Mouse (Mus musculus) thymus, adult 2 months (tissue): Measurements from ENCODE around the gene Tanc1. TPM values are rescaled to one million over a fixed set of nuclear protein-coding genes. Genes with fewer than 3 reads are reported as not detected.

Source experiments
- DNase-seq: peaks from one replicate; pipeline ENCODE4 v3.0.0; 2021
- H3K27ac ChIP-seq: fragments of 200-500 bp; 2 replicates; pipeline ENCODE4 v1.5.1; 2012; ENCODE audit warnings: low read length, control low read depth; ENCODE audit not compliant: control insufficient read depth, insufficient read depth
- H3K27me3 ChIP-seq: fragments of 200-500 bp; 2 replicates; pipeline ENCODE4 v1.6.1; 2012; ENCODE audit warnings: mild to moderate bottlenecking, low read length, moderate library complexity, mixed read lengths; ENCODE audit not compliant: control insufficient read depth, insufficient read depth
- H3K36me3 ChIP-seq: fragments of 200-500 bp; 2 replicates; pipeline ENCODE4 v1.6.1; 2012; ENCODE audit warnings: mild to moderate bottlenecking, low read length, moderate library complexity; ENCODE audit not compliant: control insufficient read depth, insufficient read depth
- H3K4me1 ChIP-seq: fragments of 200-500 bp; replicated peaks from 2 replicates; pipeline ENCODE4 v1.6.1; 2012; ENCODE audit warnings: low read length; ENCODE audit not compliant: control insufficient read depth, insufficient read depth
- H3K4me3 ChIP-seq: fragments of 200-500 bp; 2 replicates; pipeline ENCODE4 v1.5.1; 2012; ENCODE audit warnings: mild to moderate bottlenecking, low read length, control low read depth, moderate library complexity; ENCODE audit not compliant: control insufficient read depth, insufficient read depth
- CTCF ChIP-seq: fragments of 200-500 bp; IDR thresholded peaks from 2 replicates; pipeline ENCODE4 v1.5.1; 2012; ENCODE audit warnings: mild to moderate bottlenecking, control low read depth, low read length, moderate library complexity, borderline replicate concordance; ENCODE audit not compliant: control insufficient read depth, poor library complexity, insufficient read depth; ENCODE audit errors: extremely low read depth
- POLR2A ChIP-seq: fragments of 200-500 bp; IDR thresholded peaks from 2 replicates; pipeline ENCODE4 v1.6.1; 2012; ENCODE audit warnings: mild to moderate bottlenecking, low read length, control low read depth, moderate library complexity; ENCODE audit not compliant: control insufficient read depth, poor library complexity, insufficient read depth; ENCODE audit errors: extremely low read depth
- WGBS: fragments of 180-500 bp; shearing (Covaris S2); methylation state at CpG from one replicate; pipeline ENCODE4 v1.1.7; 2018; 5-methylcytosine and 5-hydroxymethylcytosine counted together
- polyA plus RNA-seq: library from polyadenylated mRNA; depleted of rRNA; stranded (reverse); fragments of >200 nt; gene quantifications from 2 replicates; pipeline ENCODE4 v1.2.3, GENCODE M21; 2012

Tanc1 gene
- polyA plus RNA-seq, 1 experiment: 7.3 TPM

DNA sequence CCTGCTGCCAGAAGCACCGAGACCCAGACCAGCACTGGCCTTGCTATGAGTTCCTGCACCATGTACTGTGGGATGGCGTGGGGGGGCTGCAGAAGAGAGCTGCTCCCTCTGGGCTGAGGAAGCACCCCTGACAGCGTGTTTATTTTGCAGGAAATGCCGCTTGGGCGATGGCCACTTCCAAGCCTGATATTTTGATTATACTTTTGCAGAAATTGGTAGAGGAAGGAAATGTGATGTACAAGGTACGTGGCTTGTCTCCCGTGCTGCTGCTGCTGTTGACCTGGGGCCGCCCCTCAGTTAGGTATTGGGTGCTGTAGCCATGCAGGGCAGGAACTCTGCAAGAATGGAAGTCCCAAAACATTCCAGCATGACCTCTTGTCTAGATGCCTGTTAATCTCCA lies 227.0 kb downstream of the Tanc1 start:
- peaks cover 4% of the 10 kb centered on the region; the same call in 1 of the 2 replicates for H3K4me1 ChIP-seq
- no peaks in the 10 kb centered on the region for H3K27me3 ChIP-seq
- H3K36me3 ChIP-seq: no peaks in the 10 kb centered on the region; the same call in 1 of the 2 replicates
- H3K27ac ChIP-seq: no peak overlapping the region
- H3K4me3 ChIP-seq: no peak overlapping the region
- WGBS: 84% methylated on average over 8 of the region's 8 CpGs
- DNase-seq: no peak
- TF ChIP-seq CTCF (no peak), POLR2A (no peak)

DNA sequence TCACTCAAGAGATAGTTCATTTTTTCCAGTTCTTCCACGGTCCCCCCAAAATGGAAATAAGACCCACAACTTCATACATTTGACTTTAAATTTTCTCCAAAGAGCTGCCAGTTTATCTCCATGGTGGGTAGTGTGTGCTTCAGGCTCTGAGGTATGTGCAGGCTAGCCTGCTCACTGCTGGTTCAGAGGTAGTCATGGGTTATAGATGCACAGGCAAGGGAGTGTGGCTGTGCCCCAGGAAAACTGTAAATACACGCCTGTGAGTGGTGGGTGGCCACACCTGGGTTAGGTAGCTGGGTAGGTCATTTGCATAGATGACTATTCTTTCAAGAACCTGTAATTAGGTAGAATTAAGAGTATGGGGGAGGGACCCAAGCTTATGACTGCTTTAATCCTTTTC lies 227.9 kb downstream of the Tanc1 start:
- Histone ChIP-seq H3K4me3 (no peak overlapping the region), H3K27ac (no peak overlapping the region), H3K27me3 (no peaks in the 10 kb centered on the region), H3K4me1 (peaks cover 4% of the 10 kb centered on the region; the same call in 1 of the 2 replicates), H3K36me3 (no peaks in the 10 kb centered on the region; the same call in 1 of the 2 replicates)
- WGBS: 79% methylated on average over 2 of the region's 2 CpGs
- TF ChIP-seq CTCF (no peak), POLR2A (no peak)
- DNase-seq: no peak

DNA sequence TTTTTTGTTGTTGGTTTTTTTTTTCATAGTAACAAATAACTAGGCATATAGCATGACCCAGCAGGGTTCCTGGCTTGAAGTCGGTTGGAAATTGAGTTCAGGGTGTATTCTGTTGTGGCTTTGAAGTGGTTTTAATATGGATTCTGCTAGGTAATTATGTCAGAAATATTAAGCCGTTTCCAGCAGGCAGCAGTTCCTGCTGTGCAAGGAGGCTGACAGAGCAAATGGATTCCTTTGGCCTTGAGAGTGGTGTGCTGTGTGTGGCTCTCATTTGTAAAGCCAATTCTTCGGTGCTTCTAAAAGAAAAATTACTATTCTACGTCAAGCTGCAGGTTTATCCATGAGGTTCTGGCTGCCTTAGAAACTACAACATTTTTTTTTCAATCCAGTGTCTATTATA lies 228.3 kb downstream of the Tanc1 start:
- WGBS: 50% methylated on average over 4 of the region's 4 CpGs
- TF ChIP-seq POLR2A: no peak
- TF ChIP-seq CTCF: no peak
- Histone ChIP-seq H3K36me3 (no peaks in the 10 kb centered on the region; the same call in 1 of the 2 replicates), H3K27me3 (no peaks in the 10 kb centered on the region), H3K4me3 (no peak overlapping the region), H3K27ac (no peak overlapping the region), H3K4me1 (peaks cover 4% of the 10 kb centered on the region; the same call in 1 of the 2 replicates)
- DNase-seq: no peak

DNA sequence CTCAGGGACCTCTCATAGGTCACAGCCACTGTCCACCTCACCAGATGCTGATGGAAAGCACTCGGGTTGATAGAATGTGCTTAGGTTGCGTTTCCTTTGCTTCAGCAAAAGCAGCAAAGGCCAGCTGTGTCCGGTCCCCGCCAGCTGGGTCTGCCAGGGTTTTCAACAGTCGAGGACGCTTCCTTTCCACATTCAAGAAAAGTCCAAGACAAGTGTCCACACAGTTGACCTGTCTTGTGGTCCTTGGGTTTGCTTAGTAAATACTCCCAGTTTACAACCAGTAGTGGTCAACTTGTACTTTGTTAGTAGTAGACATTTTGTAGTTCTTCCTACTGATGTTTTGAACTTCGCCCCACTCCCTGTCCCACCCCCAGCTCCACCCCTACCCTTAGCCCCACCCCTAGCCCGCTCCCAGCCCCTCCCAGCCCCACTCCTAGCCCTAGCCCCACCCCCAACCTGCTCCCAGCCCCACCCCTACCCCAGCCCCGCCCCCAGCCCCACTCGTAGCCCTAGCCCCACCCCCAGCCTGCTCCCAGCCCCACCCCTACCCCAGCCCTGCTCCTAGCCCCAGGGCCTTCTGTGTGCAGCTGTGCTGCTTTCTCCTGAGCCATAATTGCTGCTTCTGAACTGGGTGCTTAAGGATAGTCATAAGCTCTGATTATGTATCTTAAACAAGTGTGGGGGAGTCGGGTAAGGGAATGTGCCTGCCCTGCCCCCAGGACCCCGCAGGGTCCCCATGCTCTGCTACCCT lies 229.5 kb downstream of the Tanc1 start:
- H3K36me3 ChIP-seq: no peaks in the 10 kb centered on the region; the same call in 1 of the 2 replicates

DNA sequence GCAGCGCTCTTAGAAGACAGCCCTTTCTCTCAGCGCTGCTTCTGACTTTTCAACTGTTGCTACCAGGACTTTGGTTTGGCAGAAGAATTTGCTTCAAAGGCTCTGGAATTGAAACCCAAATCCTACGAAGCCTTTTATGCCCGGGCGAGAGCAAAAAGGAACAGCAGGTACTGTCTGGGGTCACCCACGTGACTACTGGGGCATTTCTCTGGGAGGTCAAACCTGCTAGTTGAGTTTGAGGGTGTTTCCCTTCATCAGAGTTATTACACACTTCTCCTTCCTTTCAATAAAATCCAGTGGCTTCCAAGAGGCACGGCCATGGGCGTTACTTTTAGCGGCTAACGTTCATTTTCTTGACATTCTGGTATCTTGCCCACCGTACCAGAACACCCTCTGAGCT lies 230.1 kb downstream of the Tanc1 start:
- Histone ChIP-seq H3K4me1 (peaks cover 4% of the 10 kb centered on the region; the same call in 1 of the 2 replicates), H3K4me3 (no peak overlapping the region), H3K27me3 (no peaks in the 10 kb centered on the region), H3K27ac (no peak overlapping the region), H3K36me3 (no peaks in the 10 kb centered on the region; the same call in 1 of the 2 replicates)
- no peak for DNase-seq
- WGBS: 93% methylated on average over 11 of the region's 11 CpGs
- no peak for TF ChIP-seq POLR2A
- TF ChIP-seq CTCF: no peak

More for the DNA sequence above, 229.5 kb downstream of the Tanc1 start:
- H3K4me3 ChIP-seq: no peak overlapping the region
- TF ChIP-seq POLR2A (no peak), CTCF (no peak)
- H3K4me1 ChIP-seq: peaks cover 4% of the 10 kb centered on the region; the same call in 1 of the 2 replicates
- WGBS: 88% methylated on average over 12 of the region's 12 CpGs
- no peaks in the 10 kb centered on the region for H3K27me3 ChIP-seq
- no peak for DNase-seq
- no peak overlapping the region for H3K27ac ChIP-seq

DNA sequence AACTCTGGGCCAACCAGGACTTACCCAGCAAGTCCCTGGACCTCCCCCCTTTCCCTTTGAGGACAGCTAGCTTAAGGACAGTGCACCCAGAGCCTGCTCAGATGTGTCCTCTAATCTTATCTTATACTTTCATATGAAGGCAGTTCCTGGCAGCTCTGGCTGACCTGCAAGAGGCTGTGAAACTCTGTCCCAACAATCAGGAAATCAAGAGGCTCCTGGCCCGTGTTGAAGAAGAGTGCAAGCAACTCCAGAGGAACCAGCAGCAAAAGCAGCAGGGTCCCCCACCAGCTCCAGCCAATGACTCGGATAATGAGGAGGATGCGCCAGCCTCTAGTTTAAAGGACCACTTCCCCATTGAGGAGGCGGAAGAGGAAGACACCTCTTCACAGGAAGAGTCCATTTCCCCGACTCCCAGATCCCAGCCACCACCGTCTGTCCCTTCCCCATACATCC lies 230.7 kb downstream of the Tanc1 start:
- no peak for DNase-seq
- WGBS: 95% methylated on average over 6 of the region's 6 CpGs
- Histone ChIP-seq H3K27ac (no peak overlapping the region), H3K36me3 (no peaks in the 10 kb centered on the region; the same call in 1 of the 2 replicates), H3K27me3 (no peaks in the 10 kb centered on the region), H3K4me3 (no peak overlapping the region), H3K4me1 (peaks cover 4% of the 10 kb centered on the region; the same call in 1 of the 2 replicates)
- TF ChIP-seq CTCF (no peak), POLR2A (no peak)

DNA sequence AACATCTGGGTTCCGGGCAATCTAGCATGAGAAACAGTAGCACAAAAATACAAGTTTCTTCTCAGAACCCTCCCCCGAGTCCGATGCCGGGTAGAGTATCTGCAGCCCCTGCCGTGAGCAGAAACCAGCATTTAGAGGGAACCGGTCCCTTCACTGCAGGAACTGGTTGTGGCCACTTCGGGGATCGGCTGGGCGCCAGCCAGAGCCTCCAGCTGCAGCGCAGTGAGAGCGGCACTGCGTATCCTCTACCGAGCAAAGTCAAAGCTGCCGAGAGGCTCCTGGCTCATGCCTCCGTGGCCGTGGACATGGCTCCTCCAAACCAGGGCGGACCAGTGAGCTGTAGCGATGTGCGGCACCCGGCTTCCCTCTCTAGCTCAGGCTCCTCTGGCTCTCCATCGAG lies 231.3 kb downstream of the Tanc1 start:
- H3K27me3 ChIP-seq: no peaks in the 10 kb centered on the region
- no peak overlapping the region for H3K4me3 ChIP-seq
- no peaks in the 10 kb centered on the region; the same call in 1 of the 2 replicates for H3K36me3 ChIP-seq
- no peak for TF ChIP-seq POLR2A
- no peak for TF ChIP-seq CTCF
- DNase-seq: no peak
- no peak overlapping the region for H3K27ac ChIP-seq
- H3K4me1 ChIP-seq: peaks cover 4% of the 10 kb centered on the region; the same call in 1 of the 2 replicates
- 98% methylated on average over 21 of the region's 21 CpGs for WGBS
